Comparison of ENCODE assay signal across 17 mouse cellular contexts in the genomic region with DNA sequence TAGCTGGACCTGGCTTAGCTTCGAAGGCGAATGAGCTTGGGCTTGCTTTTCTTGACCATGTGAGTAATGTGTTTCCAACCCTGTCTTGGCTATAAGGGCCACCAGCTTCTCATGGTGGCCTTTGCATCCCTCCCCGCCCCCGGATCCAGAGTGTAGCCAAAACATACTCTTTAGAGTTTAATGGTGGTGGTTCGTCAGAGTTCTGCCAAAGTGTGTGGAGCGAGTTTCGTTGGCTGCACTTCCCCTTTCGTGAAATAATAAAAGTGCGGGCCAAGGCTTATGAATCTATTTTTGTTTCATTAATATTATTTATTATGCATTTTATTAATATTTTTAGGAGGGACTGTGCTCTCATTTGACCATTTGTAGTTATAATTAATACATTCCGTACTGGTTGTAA. TPM values are rescaled to one million over a fixed set of nuclear protein-coding genes. Genes with fewer than 3 reads are reported as not detected.
DNase-seq lines count a peak whose midpoint lies in the region; ATAC-seq and TF ChIP-seq lines count a peak whose summit lies in the region.
"Had no signal": no experiment of that assay in that cellular context is flagged by ENCODE, and none has a peak within 500 bp of the region (broad histone marks: within the 10 kb centered on the region; RNA-seq: fewer than 3 reads in every experiment).

No protein-coding gene starts in this region.

- no peak overlapping the region for H3K9ac ChIP-seq in embryonic facial prominence, embryonic 13.5 days
- no peak overlapping the region for H3K9ac ChIP-seq in embryonic facial prominence, embryonic 14.5 days (ENCODE audit: low read depth, low read length)
- no peak overlapping the region for H3K9ac ChIP-seq in hindbrain, embryonic 14.5 days
- H3K9ac ChIP-seq in liver, postnatal 0 days (replicated peaks), result no peak overlapping the region
- H3K9ac ChIP-seq: embryonic facial prominence, embryonic 12.5 days had no signal

- no peak for ATAC-seq in embryonic facial prominence, embryonic 13.5 days (ENCODE audit: insufficient number of reproducible peaks, insufficient read depth, low FRiP score, low TSS enrichment, low read depth)
- ATAC-seq in embryonic facial prominence, embryonic 14.5 days (ENCODE audit: low read depth), result no peak
- no peak for ATAC-seq in hindbrain, embryonic 14.5 days (ENCODE audit: low FRiP score)
- no peak for ATAC-seq in liver, postnatal 0 days
- no peak for ATAC-seq in inflammation-experienced regulatory T-cells, adult 6 months

- no peak for DNase-seq in embryonic facial prominence, embryonic 10.5 days (ENCODE audit: low spot score)
- DNase-seq in embryonic facial prominence, embryonic 14.5 days (ENCODE audit: low spot score), result no peak
- no peak for DNase-seq in hindbrain, embryonic 14.5 days (ENCODE audit: low spot score)
- no peak for DNase-seq in liver, postnatal 0 days
- no peak for DNase-seq in kidney, postnatal 10 days
- no peak for DNase-seq in left cerebral cortex, postnatal 4 days
- DNase-seq: gastrocnemius, postnatal 14 days; kidney, postnatal 36 days; thymus, postnatal 36 days had no signal

- H3K27me3 ChIP-seq in embryonic facial prominence, embryonic 13.5 days, result no peaks in the 10 kb centered on the region
- H3K27me3 ChIP-seq in embryonic facial prominence, embryonic 10.5 days (replicated peaks; ENCODE audit: low read depth, poor library complexity, severe bottlenecking), result no peaks in the 10 kb centered on the region
- H3K27me3 ChIP-seq in embryonic facial prominence, embryonic 14.5 days (replicated peaks; ENCODE audit: control insufficient read depth, insufficient read depth, low read length), result no peaks in the 10 kb centered on the region
- no peaks in the 10 kb centered on the region for H3K27me3 ChIP-seq in hindbrain, embryonic 14.5 days (ENCODE audit: control insufficient read depth, insufficient read depth, low read length)
- H3K27me3 ChIP-seq in liver, postnatal 0 days (ENCODE audit: insufficient read depth, low read length), result no peaks in the 10 kb centered on the region
- H3K27me3 ChIP-seq: embryonic facial prominence, embryonic 12.5 days had no signal

- intact Hi-C loops in left cerebral cortex, postnatal 4 days (cut with DNase I), result loop anchor here (10.0 kb wide), 1 partner anchor 616 kb away; no protein-coding TSS in a partner anchor

- H3K9me3 ChIP-seq in embryonic facial prominence, embryonic 13.5 days, result no peaks in the 10 kb centered on the region
- no peaks in the 10 kb centered on the region for H3K9me3 ChIP-seq in embryonic facial prominence, embryonic 10.5 days
- H3K9me3 ChIP-seq in embryonic facial prominence, embryonic 14.5 days (ENCODE audit: control insufficient read depth, low read length), result no peaks in the 10 kb centered on the region
- H3K9me3 ChIP-seq in hindbrain, embryonic 14.5 days (ENCODE audit: control insufficient read depth, low read length), result no peaks in the 10 kb centered on the region
- no peaks in the 10 kb centered on the region for H3K9me3 ChIP-seq in liver, postnatal 0 days (ENCODE audit: low read length)
- H3K9me3 ChIP-seq: embryonic facial prominence, embryonic 12.5 days had no signal

- WGBS in embryonic facial prominence, embryonic 13.5 days, result 83% methylated on average over 10 of the region's 10 CpGs
- WGBS in embryonic facial prominence, embryonic 10.5 days, result 92% methylated on average over 10 of the region's 10 CpGs
- WGBS in embryonic facial prominence, embryonic 14.5 days, result 75% methylated on average over 10 of the region's 10 CpGs
- WGBS in hindbrain, embryonic 14.5 days, result 80% methylated on average over 10 of the region's 10 CpGs
- 63% methylated on average over 10 of the region's 10 CpGs for WGBS in liver, postnatal 0 days (ENCODE audit: insufficient replicate concordance)

- H3K36me3 ChIP-seq in embryonic facial prominence, embryonic 13.5 days, result peaks cover 4% of the 10 kb centered on the region; the same call in 1 of the 2 replicates
- H3K36me3 ChIP-seq in embryonic facial prominence, embryonic 10.5 days (replicated peaks), result peaks cover 22% of the 10 kb centered on the region
- no peaks in the 10 kb centered on the region for H3K36me3 ChIP-seq in embryonic facial prominence, embryonic 14.5 days (ENCODE audit: control insufficient read depth, insufficient read depth, low read length)
- H3K36me3 ChIP-seq in hindbrain, embryonic 14.5 days (replicated peaks; ENCODE audit: control insufficient read depth, insufficient read depth), result peaks cover under 1% of the 10 kb centered on the region; the same call in 1 of the 2 replicates
- H3K36me3 ChIP-seq in liver, postnatal 0 days (replicated peaks; ENCODE audit: insufficient read depth, low read length), result no peaks in the 10 kb centered on the region

- H3K4me1 ChIP-seq in embryonic facial prominence, embryonic 13.5 days, result peaks cover 84% of the 10 kb centered on the region
- peaks cover 65% of the 10 kb centered on the region for H3K4me1 ChIP-seq in embryonic facial prominence, embryonic 10.5 days
- H3K4me1 ChIP-seq in embryonic facial prominence, embryonic 14.5 days (ENCODE audit: control insufficient read depth, insufficient read depth, low read length), result peaks cover 68% of the 10 kb centered on the region
- H3K4me1 ChIP-seq in hindbrain, embryonic 14.5 days (replicated peaks; ENCODE audit: control insufficient read depth, insufficient read depth, low read length), result peaks cover 89% of the 10 kb centered on the region
- peaks cover 20% of the 10 kb centered on the region for H3K4me1 ChIP-seq in liver, postnatal 0 days (ENCODE audit: insufficient read depth)

- no peak for TF ChIP-seq EP300 in liver, postnatal 0 days (IDR thresholded peaks at IDR 0.05; ENCODE audit: low read depth)

- H3K4me3 ChIP-seq in embryonic facial prominence, embryonic 13.5 days, result no peak overlapping the region
- no peak overlapping the region for H3K4me3 ChIP-seq in embryonic facial prominence, embryonic 10.5 days
- no peak overlapping the region for H3K4me3 ChIP-seq in embryonic facial prominence, embryonic 14.5 days (ENCODE audit: low read depth, low read length)
- no peak overlapping the region for H3K4me3 ChIP-seq in hindbrain, embryonic 14.5 days (replicated peaks; ENCODE audit: low read length)
- H3K4me3 ChIP-seq in liver, postnatal 0 days (ENCODE audit: low read depth, low read length), result no peak overlapping the region
- H3K4me3 ChIP-seq: embryonic facial prominence, embryonic 12.5 days had no signal

- no peak for TF ChIP-seq CTCF in liver, postnatal 0 days (IDR thresholded peaks at IDR 0.05; ENCODE audit: low read depth)

- peak overlapping the region; percentile 73; the same call in 1 of the 2 replicates for H3K27ac ChIP-seq in embryonic facial prominence, embryonic 13.5 days
- no peak overlapping the region for H3K27ac ChIP-seq in embryonic facial prominence, embryonic 10.5 days (replicated peaks)
- peak overlapping the region; percentile 45; the same call in 1 of the 2 replicates for H3K27ac ChIP-seq in embryonic facial prominence, embryonic 14.5 days (replicated peaks; ENCODE audit: low read depth, low read length)
- no peak overlapping the region for H3K27ac ChIP-seq in hindbrain, embryonic 14.5 days
- no peak overlapping the region for H3K27ac ChIP-seq in liver, postnatal 0 days (ENCODE audit: low read depth)

- H3K4me2 ChIP-seq in embryonic facial prominence, embryonic 13.5 days, result no peak overlapping the region
- no peak overlapping the region for H3K4me2 ChIP-seq in embryonic facial prominence, embryonic 14.5 days (ENCODE audit: low read depth, low read length)
- H3K4me2 ChIP-seq in hindbrain, embryonic 14.5 days (replicated peaks), result peak overlapping the region; percentile 41
- H3K4me2 ChIP-seq in liver, postnatal 0 days (ENCODE audit: low read depth, low read length), result peak overlapping the region; percentile 42
- H3K4me2 ChIP-seq: embryonic facial prominence, embryonic 12.5 days had no signal

RNA-seq across cellular contexts. Expression of a gene that starts 21.4 kb away (rescaled TPM):
- 70.0 and 79.1 TPM in 2 replicates for polyA plus RNA-seq in embryonic facial prominence, embryonic 13.5 days (2015; fragmentation: Nextera tagmentation; extraction: Ambion mirVana)
- polyA plus RNA-seq in embryonic facial prominence, embryonic 10.5 days (2016; fragmentation: Nextera tagmentation; extraction: Ambion mirVana), result 47.0 and 62.4 TPM in 2 replicates
- polyA plus RNA-seq in embryonic facial prominence, embryonic 14.5 days (2014; fragmentation: Nextera tagmentation; extraction: Ambion mirVana), result 26.4 and 30.1 TPM in 2 replicates
- polyA plus RNA-seq in hindbrain, embryonic 14.5 days (2014; fragmentation: Nextera tagmentation; extraction: Ambion mirVana), result 106 and 117 TPM in 2 replicates
- 6.6 and 10.3 TPM in 2 replicates for polyA plus RNA-seq in liver, postnatal 0 days (2015; fragmentation: Nextera tagmentation; extraction: Ambion mirVana)
- polyA plus RNA-seq in inflammation-experienced regulatory T-cells, adult 6 months (2017; shearing (Covaris generic)), result under 1 TPM; 0.35 to 0.51 (median 0.44) TPM
- total RNA-seq in left cerebral cortex, postnatal 4 days (2021), result 100 to 1,000 TPM; 209 to 220 TPM

RNA-seq across cellular contexts. Expression of a gene that starts 24.4 kb away (rescaled TPM):
- not detected in 2 replicates for polyA plus RNA-seq in embryonic facial prominence, embryonic 13.5 days (2015; fragmentation: Nextera tagmentation; extraction: Ambion mirVana)
- polyA plus RNA-seq in embryonic facial prominence, embryonic 10.5 days (2016; fragmentation: Nextera tagmentation; extraction: Ambion mirVana), result not detected in 2 replicates
- polyA plus RNA-seq in embryonic facial prominence, embryonic 14.5 days (2014; fragmentation: Nextera tagmentation; extraction: Ambion mirVana), result not detected in 2 replicates
- not detected in 2 replicates for polyA plus RNA-seq in hindbrain, embryonic 14.5 days (2014; fragmentation: Nextera tagmentation; extraction: Ambion mirVana)
- not detected in 2 replicates for polyA plus RNA-seq in liver, postnatal 0 days (2015; fragmentation: Nextera tagmentation; extraction: Ambion mirVana)
- not detected for polyA plus RNA-seq in inflammation-experienced regulatory T-cells, adult 6 months (2017; shearing (Covaris generic))
- total RNA-seq in left cerebral cortex, postnatal 4 days (2021), result under 1 TPM; 0.66 to 0.90 TPM
- total RNA-seq: adrenal gland, adult 18-20 months; ES-E14; gastrocnemius, postnatal 14 days; heart, postnatal 25 days; megakaryocyte-erythroid progenitor cell, adult 5-6 weeks had no signal
- polyA plus RNA-seq: embryonic facial prominence, embryonic 12.5 days; limb, embryonic 11.5 days had no signal

Comparison
In these comparisons a context has a peak if more than half of its experiments do, and no peak if none do; other contexts are left out.
1. H3K27ac ChIP-seq: peak in embryonic facial prominence, embryonic 13.5 days (single experiment) and embryonic facial prominence, embryonic 14.5 days (single experiment); none in embryonic facial prominence, embryonic 10.5 days (single experiment), hindbrain, embryonic 14.5 days (single experiment) and liver, postnatal 0 days (single experiment).
2. H3K4me2 ChIP-seq: peak in hindbrain, embryonic 14.5 days (single experiment) and liver, postnatal 0 days (single experiment); none in embryonic facial prominence, embryonic 13.5 days (single experiment) and embryonic facial prominence, embryonic 14.5 days (single experiment).